Mouse (Mus musculus): ENCODE data around the gene Max. TPM values are rescaled to one million over a fixed set of nuclear protein-coding genes. Genes with fewer than 3 reads are reported as not detected.

Max gene
- total RNA-seq, 1 experiment = 40.9 TPM

GRCm38 (mm10) chr12:77002551-77003228, 40.7 kb upstream of the Max start:
- no peak overlapping the region for H3K4me3 ChIP-seq (ENCODE audit: insufficient read depth in 1 of 2, low read depth in 1 of 2, low read length in 2 of 2, poor library complexity in 1 of 2, severe bottlenecking in 1 of 2)
- in situ Hi-C loops (cut with MboI; ENCODE audit: low sequenced_read_pairs in 2 of 2, unreplicated experiment in 2 of 2) = loop anchor here (10.0 to 25.0 kb wide), 2 partner anchors 560 to 672 kb away; no protein-coding TSS in a partner anchor
- no peaks in the 10 kb centered on the region for H3K36me3 ChIP-seq (ENCODE audit: control insufficient read depth, insufficient read depth, low read length, poor library complexity, severe bottlenecking)
- no peak overlapping the region for H3K27ac ChIP-seq (ENCODE audit: insufficient read depth, low read depth, low read length, poor library complexity, severe bottlenecking)
- peaks cover 0 to 7% of the 10 kb centered on the region in 2 experiments; a peak in 1 of 4 replicates for H3K4me1 ChIP-seq (ENCODE audit: control insufficient read depth in 2 of 2, insufficient read depth in 2 of 2, low read length in 2 of 2, poor library complexity in 1 of 2)
- DNase-seq (ENCODE audit: low read depth, low spot score) = no peak
- no peak overlapping the region for H3K9ac ChIP-seq (ENCODE audit: insufficient read depth, low read depth, low read length, poor library complexity, severe bottlenecking)
- TF ChIP-seq HCFC1 (IDR thresholded peaks at IDR 0.05; ENCODE audit: borderline replicate concordance, insufficient read depth, low read length) = no peak
- TF ChIP-seq MAFK (IDR thresholded peaks at IDR 0.05; ENCODE audit: insufficient read depth, low read depth, low read length) = no peak
- TF ChIP-seq CHD2 (IDR thresholded peaks at IDR 0.05; ENCODE audit: low read depth, low read length) = no peak
- no peak for TF ChIP-seq ZNF384 (IDR thresholded peaks at IDR 0.05; ENCODE audit: low read depth, low read length)
- TF ChIP-seq ZC3H11A (IDR thresholded peaks at IDR 0.05; ENCODE audit: borderline replicate concordance, low read depth, low read length) = no peak
- no peaks in the 10 kb centered on the region for H3K9me3 ChIP-seq (ENCODE audit: control insufficient read depth, insufficient read depth, low read depth, low read length)

DNA sequence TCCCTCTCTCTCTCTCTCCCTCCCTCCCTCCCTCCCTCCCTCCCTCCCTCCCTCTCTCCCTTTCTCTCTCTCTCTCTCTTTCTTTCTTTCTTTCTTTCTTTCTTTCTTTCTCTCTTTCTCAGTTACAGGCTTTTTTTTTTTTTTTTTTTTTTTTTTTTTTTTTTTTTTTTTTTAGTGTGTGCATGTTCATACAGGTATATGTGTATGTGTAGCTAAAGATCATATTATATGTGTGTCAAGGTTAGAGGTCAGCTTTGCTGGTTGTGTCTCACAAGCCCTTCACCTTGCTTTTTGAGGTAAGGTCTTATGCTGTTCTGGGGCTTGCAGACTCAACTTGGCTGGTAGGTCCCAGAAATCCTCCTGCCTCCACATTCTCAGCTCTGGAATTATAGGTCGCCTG, 39.3 kb upstream of the Max start:
- DNase-seq (ENCODE audit: low read depth, low spot score) = no peak
- Histone ChIP-seq H3K4me3 (ENCODE audit: insufficient read depth in 1 of 2, low read depth in 1 of 2, low read length in 2 of 2, poor library complexity in 1 of 2, severe bottlenecking in 1 of 2) (no peak overlapping the region), H3K36me3 (ENCODE audit: control insufficient read depth, insufficient read depth, low read length, poor library complexity, severe bottlenecking) (no peaks in the 10 kb centered on the region), H3K9ac (ENCODE audit: insufficient read depth, low read depth, low read length, poor library complexity, severe bottlenecking) (no peak overlapping the region), H3K27ac (ENCODE audit: insufficient read depth, low read depth, low read length, poor library complexity, severe bottlenecking) (no peak overlapping the region), H3K9me3 (ENCODE audit: control insufficient read depth, insufficient read depth, low read depth, low read length) (no peaks in the 10 kb centered on the region), H3K4me1 (ENCODE audit: control insufficient read depth in 2 of 2, insufficient read depth in 2 of 2, low read length in 2 of 2, poor library complexity in 1 of 2) (peaks cover 0 to 7% of the 10 kb centered on the region in 2 experiments; a peak in 1 of 4 replicates)
- in situ Hi-C loops (cut with MboI; ENCODE audit: low sequenced_read_pairs in 2 of 2, unreplicated experiment in 2 of 2) = loop anchor here (10.0 to 25.0 kb wide), 2 partner anchors 561 to 673 kb away; no protein-coding TSS in a partner anchor
- TF ChIP-seq CHD2 (IDR thresholded peaks at IDR 0.05; ENCODE audit: low read depth, low read length) (no peak), ZC3H11A (IDR thresholded peaks at IDR 0.05; ENCODE audit: borderline replicate concordance, low read depth, low read length) (no peak), ZNF384 (IDR thresholded peaks at IDR 0.05; ENCODE audit: low read depth, low read length) (no peak), MAFK (IDR thresholded peaks at IDR 0.05; ENCODE audit: insufficient read depth, low read depth, low read length) (no peak), HCFC1 (IDR thresholded peaks at IDR 0.05; ENCODE audit: borderline replicate concordance, insufficient read depth, low read length) (no peak)

- TF ChIP-seq ZC3H11A (IDR thresholded peaks at IDR 0.05; ENCODE audit: borderline replicate concordance, low read depth, low read length) (no peak), HCFC1 (IDR thresholded peaks at IDR 0.05; ENCODE audit: borderline replicate concordance, insufficient read depth, low read length) (no peak), ZNF384 (IDR thresholded peaks at IDR 0.05; ENCODE audit: low read depth, low read length) (no peak), MAFK (IDR thresholded peaks at IDR 0.05; ENCODE audit: insufficient read depth, low read depth, low read length) (no peak), CHD2 (IDR thresholded peaks at IDR 0.05; ENCODE audit: low read depth, low read length) (no peak)
- Histone ChIP-seq H3K9ac (ENCODE audit: insufficient read depth, low read depth, low read length, poor library complexity, severe bottlenecking) (no peak overlapping the region), H3K27ac (ENCODE audit: insufficient read depth, low read depth, low read length, poor library complexity, severe bottlenecking) (no peak overlapping the region), H3K9me3 (ENCODE audit: control insufficient read depth, insufficient read depth, low read depth, low read length) (no peaks in the 10 kb centered on the region), H3K4me3 (ENCODE audit: insufficient read depth in 1 of 2, low read depth in 1 of 2, low read length in 2 of 2, poor library complexity in 1 of 2, severe bottlenecking in 1 of 2) (no peak overlapping the region), H3K4me1 (ENCODE audit: control insufficient read depth in 2 of 2, insufficient read depth in 2 of 2, low read length in 2 of 2, poor library complexity in 1 of 2) (peaks cover 0 to 7% of the 10 kb centered on the region in 2 experiments; a peak in 1 of 4 replicates), H3K36me3 (ENCODE audit: control insufficient read depth, insufficient read depth, low read length, poor library complexity, severe bottlenecking) (no peaks in the 10 kb centered on the region)
- in situ Hi-C loops (cut with MboI; ENCODE audit: low sequenced_read_pairs in 2 of 2, unreplicated experiment in 2 of 2) = loop anchor here (10.0 to 25.0 kb wide), 2 partner anchors 562 to 674 kb away; no protein-coding TSS in a partner anchor
- DNase-seq (ENCODE audit: low read depth, low spot score) = no peak
Measured at GRCm38 (mm10) chr12:77000705-77001284, 38.8 kb upstream of the Max start.

- H3K36me3 ChIP-seq (ENCODE audit: control insufficient read depth, insufficient read depth, low read length, poor library complexity, severe bottlenecking) = no peaks in the 10 kb centered on the region
- no peaks in the 10 kb centered on the region for H3K9me3 ChIP-seq (ENCODE audit: control insufficient read depth, insufficient read depth, low read depth, low read length)
- in situ Hi-C loops (cut with MboI; ENCODE audit: low sequenced_read_pairs in 2 of 2, unreplicated experiment in 2 of 2) = loop anchor here (10.0 to 25.0 kb wide), 2 partner anchors 562 to 675 kb away; no protein-coding TSS in a partner anchor
- no peak overlapping the region for H3K9ac ChIP-seq (ENCODE audit: insufficient read depth, low read depth, low read length, poor library complexity, severe bottlenecking)
- no peak overlapping the region for H3K4me3 ChIP-seq (ENCODE audit: insufficient read depth in 1 of 2, low read depth in 1 of 2, low read length in 2 of 2, poor library complexity in 1 of 2, severe bottlenecking in 1 of 2)
- H3K27ac ChIP-seq (ENCODE audit: insufficient read depth, low read depth, low read length, poor library complexity, severe bottlenecking) = no peak overlapping the region
- H3K4me1 ChIP-seq (ENCODE audit: control insufficient read depth in 2 of 2, insufficient read depth in 2 of 2, low read length in 2 of 2, poor library complexity in 1 of 2) = peaks cover 0 to 7% of the 10 kb centered on the region in 2 experiments; a peak in 1 of 4 replicates
- peak; percentile 70; the same call in 1 of the 2 replicates for TF ChIP-seq ZC3H11A (IDR thresholded peaks at IDR 0.05; ENCODE audit: borderline replicate concordance, low read depth, low read length)
- TF ChIP-seq HCFC1 (IDR thresholded peaks at IDR 0.05; ENCODE audit: borderline replicate concordance, insufficient read depth, low read length) = no peak
- TF ChIP-seq ZNF384 (IDR thresholded peaks at IDR 0.05; ENCODE audit: low read depth, low read length) = no peak
- DNase-seq (ENCODE audit: low read depth, low spot score) = peak; percentile 56
Measured at GRCm38 (mm10) chr12:77000096-77000704, 38.2 kb upstream of the Max start.
